Mouse (Mus musculus): ENCODE measurements around the gene Car6.

Car6 gene

GRCm38 (mm10) chr4:150228581-150229348, 27.6 kb upstream of the Car6 start:
- no peak for DNase-seq

- DNase-seq, result peak; percentile 96
Observed at GRCm38 (mm10) chr4:150226818-150227688, 25.9 kb upstream of the Car6 start.

DNA sequence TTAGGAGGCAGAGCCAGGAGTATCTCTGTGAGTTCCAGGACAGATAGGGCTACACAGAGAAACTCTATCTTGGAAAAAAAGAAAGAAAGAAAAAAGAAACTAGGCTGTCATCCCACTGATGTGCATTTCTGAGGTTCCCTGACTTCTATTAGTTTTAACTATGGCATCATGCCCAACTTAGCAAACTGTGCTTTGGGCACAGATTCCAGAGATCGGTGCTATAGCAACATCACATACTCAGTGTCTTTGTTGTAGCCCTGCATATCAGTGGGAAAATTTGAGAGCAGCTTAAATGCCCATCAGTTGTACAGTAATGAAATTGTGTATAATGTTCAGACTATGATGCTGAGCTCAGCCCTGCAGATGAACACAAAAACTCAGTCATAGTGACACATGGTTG, 24.6 kb upstream of the Car6 start:
- no peak for DNase-seq

DNA sequence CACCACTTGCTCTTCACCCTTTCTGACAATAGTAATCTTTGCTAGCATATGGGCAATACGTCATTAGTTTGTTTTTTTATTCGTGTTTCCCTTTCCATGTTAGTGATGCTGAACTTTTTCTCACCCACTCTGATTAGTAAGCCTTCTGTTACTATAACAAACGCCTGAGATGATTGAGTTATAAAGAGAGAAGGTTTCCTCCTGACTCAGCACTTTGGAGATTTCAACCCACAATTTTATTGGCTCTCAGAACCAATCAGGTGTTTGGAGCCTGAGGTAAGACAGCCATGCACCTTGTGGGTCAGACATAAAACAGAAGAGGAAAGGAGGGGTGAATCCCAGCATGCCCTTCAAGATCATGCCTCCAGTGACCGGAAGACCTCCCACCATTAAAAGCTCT, 22.7 kb upstream of the Car6 start:
- no peak for DNase-seq

GRCm38 (mm10) chr4:150221017-150221640, 20.0 kb upstream of the Car6 start:
- no peak for DNase-seq

GRCm38 (mm10) chr4:150220584-150220983, 19.5 kb upstream of the Car6 start:
- no peak for DNase-seq

- DNase-seq, result peak; percentile 36
Observed at GRCm38 (mm10) chr4:150219501-150220292, 18.6 kb upstream of the Car6 start.

DNA sequence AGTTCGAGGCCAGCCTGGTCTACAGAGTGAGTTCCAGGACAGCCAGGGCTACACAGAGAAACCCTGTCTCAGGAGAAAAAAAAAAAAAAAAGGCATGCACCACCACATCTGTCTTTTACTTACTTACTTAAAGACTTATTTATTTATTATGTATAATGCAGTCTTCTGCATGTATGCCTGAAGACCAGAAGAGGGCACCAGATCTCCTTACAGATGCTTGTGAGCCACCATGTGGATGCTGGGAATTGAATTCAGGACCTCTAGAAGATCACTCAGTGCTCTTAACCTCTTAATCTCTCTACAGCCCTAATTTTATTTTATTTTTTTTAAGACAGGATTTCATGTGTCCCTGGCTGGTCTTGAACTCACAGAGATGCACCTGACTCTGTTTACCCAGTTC, 16.8 kb upstream of the Car6 start:
- DNase-seq, result no peak

GRCm38 (mm10) chr4:150217042-150217554, 16.0 kb upstream of the Car6 start:
- no peak for DNase-seq

GRCm38 (mm10) chr4:150216423-150216822, 15.3 kb upstream of the Car6 start:
- no peak for DNase-seq

DNA sequence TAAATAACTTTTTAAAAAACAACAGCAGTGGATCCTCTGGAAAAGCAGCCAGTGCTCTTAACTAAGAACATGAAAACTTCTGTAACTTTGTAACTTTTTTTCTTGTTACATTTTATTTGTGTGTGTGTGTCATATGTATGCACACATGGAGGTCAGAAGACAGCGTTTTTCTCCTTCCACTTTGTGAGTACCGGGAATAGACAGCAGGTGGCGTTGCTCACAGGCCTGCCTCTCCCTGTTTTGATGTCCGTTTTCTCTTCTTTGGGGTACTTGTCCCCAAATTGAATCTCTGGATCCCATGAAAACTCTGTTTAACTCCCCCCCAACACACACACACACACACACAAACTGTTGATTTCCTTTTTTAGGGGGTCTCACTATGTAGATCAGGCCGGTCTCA, 12.8 kb upstream of the Car6 start:
- DNase-seq, result no peak

- no peak for DNase-seq
Observed at GRCm38 (mm10) chr4:150212553-150212971, 11.4 kb upstream of the Car6 start.

GRCm38 (mm10) chr4:150211930-150212552, 10.9 kb upstream of the Car6 start:
- no peak for DNase-seq

- no peak for DNase-seq
Observed at GRCm38 (mm10) chr4:150210306-150210705, 9.2 kb upstream of the Car6 start.

- DNase-seq, result no peak
Observed at GRCm38 (mm10) chr4:150209751-150210150, 8.6 kb upstream of the Car6 start.

GRCm38 (mm10) chr4:150204877-150205276, 3.7 kb upstream of the Car6 start:
- no peak for DNase-seq

DNA sequence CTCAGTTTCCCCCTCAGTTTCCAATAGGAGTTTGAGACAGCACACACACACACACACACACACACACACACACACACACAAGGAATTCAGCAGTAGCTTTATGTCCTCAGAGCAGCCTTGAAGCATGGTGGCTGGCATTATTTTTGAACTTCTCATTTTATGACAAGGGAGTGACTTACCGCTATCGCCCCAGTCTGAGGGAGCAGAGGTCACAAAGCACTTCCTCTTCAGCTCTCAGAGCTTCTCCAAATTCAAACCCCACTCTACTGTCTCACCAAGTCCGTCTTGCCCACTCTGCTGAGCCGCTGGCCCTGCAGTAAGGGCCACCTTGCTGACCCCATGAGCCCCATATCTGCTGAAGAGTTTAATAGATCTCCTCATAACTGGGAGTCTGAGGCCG, 1.6 kb upstream of the Car6 start:
- no peak for DNase-seq

GRCm38 (mm10) chr4:150198268-150198667, 2.9 kb downstream of the Car6 start:
- DNase-seq, result no peak

- no peak for DNase-seq
Observed at GRCm38 (mm10) chr4:150193915-150194314, 7.2 kb downstream of the Car6 start.

DNA sequence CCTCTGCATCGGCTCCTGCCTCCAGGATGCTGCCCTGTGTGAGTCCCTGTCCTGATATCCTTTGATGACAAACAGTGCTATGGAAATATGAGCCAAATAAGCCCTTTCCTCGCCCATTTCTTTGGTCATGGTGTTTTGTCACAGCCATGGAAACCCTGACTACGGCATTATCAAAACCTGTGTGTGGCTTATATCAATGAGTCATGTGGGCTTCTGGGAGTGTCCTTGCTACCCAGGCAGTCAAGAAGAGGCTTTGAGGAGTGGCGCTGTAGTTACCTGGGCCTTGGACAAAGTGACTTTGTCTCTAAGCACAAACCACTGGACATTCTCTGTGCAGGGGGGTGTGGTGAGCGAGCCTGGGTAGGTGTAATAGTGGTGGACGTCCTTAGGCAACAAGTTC, 8.9 kb downstream of the Car6 start:
- DNase-seq, result no peak

DNA sequence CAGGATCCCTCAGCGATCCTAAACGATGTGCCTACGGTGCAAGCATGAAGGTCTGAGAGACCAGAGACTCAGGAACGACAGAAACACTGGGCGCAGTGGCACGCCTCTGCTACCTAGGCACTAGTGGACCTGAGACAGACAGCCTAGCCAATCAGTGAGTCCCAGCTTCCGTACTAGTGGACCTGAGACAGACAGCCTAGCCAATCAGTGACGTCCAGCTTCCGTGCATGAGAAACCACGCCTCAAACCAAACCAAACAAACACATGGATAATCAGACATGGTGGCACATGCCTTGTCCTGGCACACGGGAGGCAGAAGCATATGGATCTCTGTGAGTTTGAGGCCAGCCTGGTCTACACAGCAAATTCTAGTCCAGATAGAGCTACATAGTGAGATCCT, 12.9 kb downstream of the Car6 start:
- no peak for DNase-seq

DNA sequence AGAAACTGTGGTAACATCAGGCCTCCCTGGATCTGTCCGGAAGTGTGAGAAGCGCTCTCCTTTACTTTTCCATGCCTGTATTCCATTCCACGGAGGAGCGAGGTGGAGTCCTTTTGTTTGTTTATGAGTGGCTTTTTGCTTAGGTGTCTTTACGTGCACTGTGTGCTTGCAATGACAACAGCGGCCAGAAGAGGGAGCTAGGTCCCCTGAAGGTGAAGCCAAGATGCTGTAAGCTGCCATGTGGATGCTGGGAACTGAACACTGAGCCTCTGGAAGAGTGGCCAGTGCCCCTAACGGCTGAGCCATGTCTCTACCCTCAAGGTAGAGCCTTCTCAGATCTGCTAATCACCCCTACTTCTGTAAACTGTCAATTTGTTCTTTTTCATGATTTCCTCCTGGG, 19.8 kb downstream of the Car6 start:
- no peak for DNase-seq
